Mouse (Mus musculus): ENCODE results near the gene Pde4c.

DNA sequence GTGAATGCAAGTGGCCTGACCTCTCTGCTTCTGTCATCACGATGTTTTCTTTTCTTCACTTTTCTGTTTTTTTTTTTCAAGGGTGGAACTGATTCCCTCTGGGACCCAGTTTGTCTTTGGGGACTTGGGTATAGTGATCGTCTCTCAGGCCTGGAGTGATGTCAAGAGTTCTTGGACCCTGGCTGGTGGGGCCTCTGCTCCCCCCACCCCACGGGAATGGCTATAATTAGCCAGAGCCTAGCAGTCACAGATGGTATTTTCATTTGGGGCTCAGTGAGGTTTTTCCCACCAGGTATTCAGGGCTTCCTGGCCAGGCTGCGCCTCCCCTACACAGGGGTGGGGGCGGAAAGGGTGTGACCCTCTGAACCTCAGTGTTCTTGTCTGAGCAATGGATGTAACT lies 18.1 kb downstream of the Pde4c start:
- TF ChIP-seq POLR2A (IDR thresholded peaks at IDR 0.05; ENCODE audit: borderline replicate concordance, extremely low read depth, insufficient read depth, insufficient read length, poor library complexity, severe bottlenecking) = no peak
- no peak for TF ChIP-seq CTCF (IDR thresholded peaks at IDR 0.05; ENCODE audit: borderline replicate concordance, extremely low read depth, insufficient read depth, insufficient read length)

All from brain, embryonic 14.5 days (tissue).